Mouse (Mus musculus) midbrain, embryonic 12.5 days (tissue): ENCODE data around the gene Ppp1r1b. TPM values are rescaled to one million over a fixed set of nuclear protein-coding genes. Genes with fewer than 3 reads are reported as not detected.
A peak's percentile ranks its signal among the peaks of the same experiment; 100 is the strongest.

ENCODE experiments used
- ATAC-seq: fragments of 200-750 bp; cut with Nextera tagmentation; 2 replicates; pipeline ENCODE4 v1.8.0; 2017; ENCODE audit warnings: low read depth, moderate TSS enrichment, moderate library complexity; ENCODE audit not compliant: low FRiP score
- H3K27ac ChIP-seq: fragments of 300-500 bp; sonication (generic); replicated peaks from 2 replicates; pipeline ENCODE4 v1.5.1; 2016; ENCODE audit warnings: mild to moderate bottlenecking
- H3K27me3 ChIP-seq: fragments of 300-500 bp; sonication (generic); 2 replicates; pipeline ENCODE4 v1.6.1; 2016; ENCODE audit warnings: mild to moderate bottlenecking
- H3K36me3 ChIP-seq: fragments of 300-500 bp; sonication (generic); 2 replicates; pipeline ENCODE4 v1.6.1; 2016
- H3K4me1 ChIP-seq: fragments of 300-500 bp; sonication (generic); 2 replicates; pipeline ENCODE4 v1.6.1; 2016
- H3K4me2 ChIP-seq: fragments of 300-500 bp; sonication (generic); replicated peaks from 2 replicates; pipeline ENCODE4 v1.6.1; 2016; ENCODE audit warnings: mild to moderate bottlenecking, moderate library complexity
- H3K4me3 ChIP-seq: fragments of 300-500 bp; sonication (generic); 2 replicates; pipeline ENCODE4 v1.5.1; 2016; ENCODE audit warnings: mild to moderate bottlenecking
- H3K9ac ChIP-seq: fragments of 300-500 bp; sonication (generic); replicated peaks from 2 replicates; pipeline ENCODE4 v1.6.1; 2016; ENCODE audit warnings: mild to moderate bottlenecking, moderate library complexity
- H3K9me3 ChIP-seq: fragments of 300-500 bp; sonication (generic); 2 replicates; pipeline ENCODE4 v1.6.1; 2016; ENCODE audit warnings: mild to moderate bottlenecking
- WGBS: fragments of 180-500 bp; shearing (Covaris S2); methylation state at CpG from one replicate; pipeline ENCODE4 v1.1.7; 2016; 5-methylcytosine and 5-hydroxymethylcytosine counted together
- polyA plus RNA-seq: library from polyadenylated mRNA; unstranded; fragments of >200 nt; fragmentation: Nextera tagmentation; extraction: Ambion mirVana; gene quantifications from 2 replicates; pipeline ENCODE4 v1.2.1, GENCODE M21; 2016

Gene Ppp1r1b
- polyA plus RNA-seq, 1 experiment from 2014 or later, result 1.4 TPM

GRCm38 (mm10) chr11:98383261-98384030 lies 35.2 kb downstream of the Ppp1r1b start, which contains the start of gene Tcap:
Tcap (plus strand) TSS chr11:98383811.
- Histone ChIP-seq H3K36me3 (peaks cover 26% of the 10 kb centered on the region), H3K4me2 (no peak within 1 kb of the TSS), H3K9ac (no peak within 1 kb of the TSS), H3K27me3 (peaks cover 55% of the 10 kb centered on the region), H3K27ac (no peak within 1 kb of the TSS), H3K4me1 (peaks cover 6% of the 10 kb centered on the region; the same call in 1 of the 2 replicates), H3K4me3 (no peak within 1 kb of the TSS), H3K9me3 (no peaks in the 10 kb centered on the region)
- WGBS, result 67% methylated on average over 14 of the region's 14 CpGs
- ATAC-seq, result no peak

GRCm38 (mm10) chr11:98384216-98384615 lies 36.0 kb downstream of the Ppp1r1b start:
- Histone ChIP-seq H3K36me3 (peaks cover 19% of the 10 kb centered on the region), H3K4me3 (no peak overlapping the region), H3K9ac (no peak overlapping the region), H3K27ac (no peak overlapping the region), H3K4me1 (peaks cover 9% of the 10 kb centered on the region; the same call in 1 of the 2 replicates), H3K9me3 (no peaks in the 10 kb centered on the region), H3K27me3 (peaks cover 63% of the 10 kb centered on the region), H3K4me2 (no peak overlapping the region)
- 74% methylated on average over 20 of the region's 20 CpGs for WGBS
- ATAC-seq, result no peak

DNA sequence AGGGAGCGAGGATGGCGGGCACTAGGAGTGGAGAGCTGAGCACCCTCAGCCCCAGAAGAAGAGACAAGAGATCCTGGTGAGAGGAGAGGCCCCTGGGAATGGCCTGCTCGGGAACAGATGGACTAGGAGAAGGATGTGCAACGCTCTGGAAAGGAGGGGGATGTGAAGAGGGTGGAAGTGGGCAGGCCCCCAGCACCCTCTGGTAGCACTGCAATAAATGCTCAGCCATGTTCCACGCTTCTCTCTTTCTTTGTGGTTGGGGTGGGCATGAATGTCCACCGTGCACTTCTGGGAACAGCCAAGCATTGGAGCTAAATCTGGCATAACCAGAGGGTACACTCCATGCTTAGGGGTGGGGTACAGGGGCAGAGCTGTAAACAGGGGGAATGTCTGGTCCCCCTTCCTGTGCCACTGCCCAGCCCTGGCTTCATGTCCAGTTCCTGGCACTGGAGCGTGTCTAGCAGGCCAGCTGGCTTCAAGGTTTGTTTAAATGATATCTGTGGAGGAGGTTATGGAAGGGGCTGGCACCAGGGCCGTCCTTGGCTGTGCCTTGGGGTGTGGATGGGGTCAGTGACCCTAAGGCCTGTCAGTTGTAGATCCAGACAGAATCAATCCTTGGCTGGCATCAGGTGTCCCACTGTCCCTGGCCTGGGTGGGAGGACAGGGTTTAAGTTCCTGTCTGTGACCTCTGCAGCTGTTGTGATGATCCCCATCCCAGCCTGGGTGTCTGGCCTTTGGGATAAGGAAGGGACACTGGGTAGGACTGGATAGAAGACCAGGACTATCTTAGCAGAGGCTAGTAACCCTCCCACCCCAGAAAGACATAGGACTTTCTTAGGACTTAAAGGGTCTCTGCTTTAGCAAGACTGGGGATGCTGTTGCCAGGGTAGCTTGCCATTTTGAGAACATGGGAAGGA lies 36.8 kb downstream of the Ppp1r1b start:
- H3K4me1 ChIP-seq, result peaks cover 9% of the 10 kb centered on the region; the same call in 1 of the 2 replicates
- no peaks in the 10 kb centered on the region for H3K9me3 ChIP-seq
- no peak overlapping the region for H3K4me2 ChIP-seq
- H3K9ac ChIP-seq, result no peak overlapping the region
- 76% methylated on average over 8 of the region's 8 CpGs for WGBS
- H3K27ac ChIP-seq, result no peak overlapping the region
- peaks cover 11% of the 10 kb centered on the region for H3K36me3 ChIP-seq
- ATAC-seq, result no peak
- no peak overlapping the region for H3K4me3 ChIP-seq
- H3K27me3 ChIP-seq, result peaks cover 69% of the 10 kb centered on the region

DNA sequence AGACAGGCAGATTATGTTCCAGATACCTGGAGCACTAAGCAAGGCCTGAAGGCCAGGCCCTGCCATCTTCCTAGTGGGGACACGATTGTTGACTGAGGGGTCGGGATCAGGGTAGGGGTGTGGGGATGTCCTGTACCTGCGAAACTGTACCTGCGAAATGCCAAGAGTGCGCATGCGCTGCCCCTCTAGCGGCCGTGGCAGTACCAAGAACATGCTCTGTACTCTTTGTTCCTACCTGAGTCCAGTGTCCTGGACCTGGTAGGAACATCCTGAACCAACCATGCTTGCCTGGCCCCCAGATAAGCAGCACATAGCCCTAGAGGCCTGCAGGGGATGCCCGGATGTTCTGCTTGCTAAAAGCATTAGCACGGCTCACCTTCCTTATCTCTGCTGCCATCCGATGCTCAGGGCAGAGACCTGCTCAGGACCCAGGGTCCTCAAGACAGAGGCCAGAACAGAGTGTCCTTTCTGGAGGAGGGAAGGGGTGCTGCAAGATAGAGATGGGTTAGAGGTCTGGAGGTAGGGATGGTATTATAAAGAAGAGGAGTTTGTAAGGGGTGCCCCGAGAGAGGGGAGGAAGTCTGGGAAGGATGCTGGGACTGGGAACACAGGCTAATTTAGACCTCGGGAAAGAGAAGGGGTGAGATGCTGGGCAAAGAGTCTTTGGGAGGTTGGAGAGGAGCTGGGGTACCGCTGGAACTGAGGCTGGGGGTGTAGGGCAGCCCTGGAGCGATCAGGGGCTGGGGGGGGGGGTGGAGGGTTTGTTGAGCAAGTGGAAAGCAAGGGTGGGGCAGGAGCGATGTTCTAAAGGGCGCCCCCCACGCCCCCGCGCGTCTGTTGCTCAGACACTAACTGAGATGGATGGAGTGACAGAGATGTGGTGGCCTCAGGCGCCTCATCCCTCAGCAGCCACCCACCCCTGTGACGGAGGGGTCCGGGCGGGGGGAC lies 37.7 kb downstream of the Ppp1r1b start, which contains the start of gene Pnmt:
Gene Pnmt, plus strand, starts transcription at position 813 of the 948 bp plus-strand sequence.
- Histone ChIP-seq H3K4me3 (no peak within 1 kb of the TSS), H3K9me3 (no peaks in the 10 kb centered on the region), H3K27me3 (peaks cover 79% of the 10 kb centered on the region), H3K36me3 (peaks cover 2% of the 10 kb centered on the region), H3K4me2 (no peak within 1 kb of the TSS; the same call in 1 of the 2 replicates), H3K9ac (0 out of 2 replicates have a peak within 1 kb of the TSS, but pooled peaks have one; percentile 15), H3K27ac (no peak within 1 kb of the TSS), H3K4me1 (peaks cover 9% of the 10 kb centered on the region; the same call in 1 of the 2 replicates)
- no peak for ATAC-seq
- WGBS, result 59% methylated on average over 25 of the region's 25 CpGs

GRCm38 (mm10) chr11:98386596-98386995 lies 38.4 kb downstream of the Ppp1r1b start:
- no peaks in the 10 kb centered on the region for H3K36me3 ChIP-seq
- no peaks in the 10 kb centered on the region for H3K9me3 ChIP-seq
- no peak for ATAC-seq
- no peak overlapping the region for H3K4me3 ChIP-seq
- peaks cover 85% of the 10 kb centered on the region for H3K27me3 ChIP-seq
- H3K4me1 ChIP-seq, result peaks cover 9% of the 10 kb centered on the region; the same call in 1 of the 2 replicates
- no peak overlapping the region for H3K27ac ChIP-seq
- H3K9ac ChIP-seq, result 0 out of 2 replicates have a peak overlapping the region, but pooled peaks have one; percentile 15
- H3K4me2 ChIP-seq, result no peak overlapping the region; the same call in 1 of the 2 replicates
- 22% methylated on average over 24 of the region's 24 CpGs for WGBS

GRCm38 (mm10) chr11:98387056-98387577 lies 38.9 kb downstream of the Ppp1r1b start:
- Histone ChIP-seq H3K36me3 (no peaks in the 10 kb centered on the region), H3K4me1 (peaks cover 9% of the 10 kb centered on the region; the same call in 1 of the 2 replicates), H3K9ac (no peak overlapping the region), H3K27me3 (peaks cover 90% of the 10 kb centered on the region), H3K9me3 (no peaks in the 10 kb centered on the region), H3K4me3 (no peak overlapping the region), H3K27ac (no peak overlapping the region), H3K4me2 (no peak overlapping the region)
- WGBS, result 57% methylated on average over 14 of the region's 14 CpGs
- ATAC-seq, result no peak

GRCm38 (mm10) chr11:98388282-98388681 lies 40.1 kb downstream of the Ppp1r1b start:
- Histone ChIP-seq H3K9me3 (no peaks in the 10 kb centered on the region), H3K4me3 (no peak overlapping the region), H3K36me3 (no peaks in the 10 kb centered on the region), H3K9ac (no peak overlapping the region), H3K27ac (no peak overlapping the region), H3K27me3 (peaks cover 95% of the 10 kb centered on the region), H3K4me1 (peaks cover 11% of the 10 kb centered on the region; the same call in 1 of the 2 replicates), H3K4me2 (no peak overlapping the region)
- WGBS, result 76% methylated on average over 10 of the region's 10 CpGs
- no peak for ATAC-seq

- Histone ChIP-seq H3K36me3 (no peaks in the 10 kb centered on the region), H3K27me3 (peaks cover 84% of the 10 kb centered on the region), H3K27ac (no peak overlapping the region), H3K9me3 (no peaks in the 10 kb centered on the region), H3K4me2 (no peak overlapping the region), H3K4me3 (no peak overlapping the region), H3K9ac (peak overlapping the region; percentile 20; the same call in 1 of the 2 replicates), H3K4me1 (peaks cover 14% of the 10 kb centered on the region; the same call in 1 of the 2 replicates)
- 21% methylated on average over 9 of the region's 9 CpGs for WGBS
- ATAC-seq, result no peak
Observed at GRCm38 (mm10) chr11:98389221-98389780, 41.1 kb downstream of the Ppp1r1b start.

DNA sequence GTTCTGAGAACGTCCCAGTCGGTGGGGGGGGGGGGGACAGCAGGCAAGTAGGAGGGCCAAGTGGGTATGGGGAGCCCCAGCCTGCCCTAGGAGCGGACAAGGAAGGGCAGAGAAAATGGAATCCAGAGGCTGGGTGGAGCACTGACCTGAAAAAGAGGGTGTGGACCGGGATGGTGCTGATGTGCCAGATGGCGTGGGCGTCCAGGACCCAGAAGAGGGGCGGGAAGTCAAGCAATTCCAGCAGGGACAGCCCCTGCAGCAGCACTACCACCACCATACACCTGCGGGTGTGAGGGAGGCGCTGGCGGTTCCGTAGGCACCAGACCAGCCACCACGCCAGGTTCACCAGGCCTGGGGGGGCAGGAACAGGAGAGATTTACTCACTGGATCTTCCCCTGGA lies 41.9 kb downstream of the Ppp1r1b start:
- Histone ChIP-seq H3K36me3 (no peaks in the 10 kb centered on the region), H3K9me3 (no peaks in the 10 kb centered on the region), H3K4me3 (no peak overlapping the region), H3K4me1 (peaks cover 14% of the 10 kb centered on the region; the same call in 1 of the 2 replicates), H3K27me3 (peaks cover 76% of the 10 kb centered on the region), H3K9ac (no peak overlapping the region), H3K27ac (no peak overlapping the region), H3K4me2 (no peak overlapping the region)
- 80% methylated on average over 10 of the region's 12 CpGs for WGBS
- ATAC-seq, result no peak

DNA sequence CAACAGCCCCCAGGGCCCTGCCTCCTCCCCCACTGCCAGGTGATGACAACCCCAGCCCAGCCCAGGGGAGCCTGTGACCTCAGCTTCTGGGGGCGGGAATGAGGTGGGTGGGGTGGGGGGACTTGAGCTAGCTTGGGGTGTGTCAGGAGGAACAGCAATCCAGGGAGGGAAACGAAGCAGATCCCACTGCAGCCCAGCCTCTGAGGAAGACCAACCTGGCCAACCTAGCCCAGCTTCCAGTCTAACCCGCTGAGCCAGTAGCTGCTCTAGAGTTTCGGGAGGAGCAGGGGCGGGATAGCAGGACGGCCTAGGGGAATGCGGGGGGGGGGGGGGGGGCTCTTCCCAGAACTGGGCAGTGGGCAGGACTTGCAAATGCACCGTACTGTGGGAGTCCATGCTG lies 43.8 kb downstream of the Ppp1r1b start:
- no peaks in the 10 kb centered on the region for H3K9me3 ChIP-seq
- H3K4me1 ChIP-seq, result peaks cover 8% of the 10 kb centered on the region; the same call in 1 of the 2 replicates
- H3K36me3 ChIP-seq, result no peaks in the 10 kb centered on the region
- peaks cover 57% of the 10 kb centered on the region for H3K27me3 ChIP-seq
- ATAC-seq, result no peak
- H3K27ac ChIP-seq, result no peak overlapping the region
- no peak overlapping the region for H3K4me2 ChIP-seq
- 34% methylated on average over 4 of the region's 8 CpGs for WGBS
- H3K4me3 ChIP-seq, result no peak overlapping the region
- H3K9ac ChIP-seq, result no peak overlapping the region
